Mouse (Mus musculus) brain, embryonic 14.5 days (tissue): ENCODE results near the gene Atxn7l3.

Experiments used
- CTCF ChIP-seq: fragments of 200-500 bp; IDR thresholded peaks from 2 replicates; pipeline ENCODE4 v1.5.1; 2012; ENCODE audit warnings: inconsistent platforms, mild to moderate bottlenecking, moderate library complexity, borderline replicate concordance; ENCODE audit not compliant: insufficient read depth, insufficient read length; ENCODE audit errors: extremely low read depth
- POLR2A ChIP-seq: fragments of 200-500 bp; IDR thresholded peaks from 2 replicates; pipeline ENCODE4 v1.6.1; 2012; ENCODE audit warnings: mild to moderate bottlenecking, inconsistent platforms, borderline replicate concordance; ENCODE audit not compliant: poor library complexity, insufficient read depth, insufficient read length, severe bottlenecking; ENCODE audit errors: extremely low read depth

DNA sequence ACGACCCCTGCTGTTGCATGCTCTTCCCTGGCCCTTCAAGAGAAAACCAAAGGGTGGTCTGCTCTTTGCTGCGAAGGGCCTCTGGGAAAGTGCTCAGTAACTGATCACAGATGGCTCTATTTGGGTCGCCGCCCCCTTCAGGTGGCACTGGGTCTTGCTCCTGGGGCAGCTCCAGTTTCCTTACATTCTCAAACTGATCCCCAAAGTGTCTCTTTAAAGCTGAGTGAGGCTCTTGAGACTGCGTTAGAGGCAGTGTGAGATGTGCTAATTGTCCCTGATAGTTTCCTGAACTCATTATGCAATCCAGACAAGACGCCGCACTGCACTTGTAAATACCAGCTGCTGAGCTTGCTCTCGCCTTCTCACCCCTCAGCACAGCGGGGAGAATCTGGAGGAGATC lies 38.9 kb downstream of the Atxn7l3 start:
- TF ChIP-seq CTCF (peak; percentile 63), POLR2A (no peak)
